Mouse (Mus musculus) ES-Bruce4 (cell line): ENCODE data around the gene Tmem147. TPM values are rescaled to one million over a fixed set of nuclear protein-coding genes. Genes with fewer than 3 reads are reported as not detected.

Source experiments
- H3K27ac ChIP-seq: 2 replicates; pipeline ENCODE4 v1.5.1; 2012; ENCODE audit warnings: low read length, inconsistent platforms; ENCODE audit not compliant: insufficient read depth
- H3K27me3 ChIP-seq: 2 replicates; pipeline ENCODE4 v1.6.1; 2012; ENCODE audit warnings: mild to moderate bottlenecking, low read length, inconsistent platforms; ENCODE audit not compliant: control insufficient read depth, poor library complexity, insufficient read depth, severe bottlenecking
- H3K36me3 ChIP-seq: 2 replicates; pipeline ENCODE4 v1.6.1; 2012; ENCODE audit warnings: inconsistent platforms, mild to moderate bottlenecking, low read length, moderate library complexity; ENCODE audit not compliant: control insufficient read depth, poor library complexity, insufficient read depth, severe bottlenecking
- H3K4me1 ChIP-seq: one replicate; pipeline ENCODE4 v1.8.1; 2011; ENCODE audit warnings: low read length; ENCODE audit not compliant: control insufficient read depth, insufficient read depth
- H3K4me3 ChIP-seq: 2 replicates; pipeline ENCODE4 v1.5.1; 2011; ENCODE audit warnings: low read depth, mild to moderate bottlenecking, low read length
- H3K9ac ChIP-seq: 2 replicates; pipeline ENCODE4 v1.6.1; 2012; ENCODE audit warnings: low read depth, mild to moderate bottlenecking, inconsistent platforms; ENCODE audit not compliant: poor library complexity, severe bottlenecking
- H3K9me3 ChIP-seq: replicated peaks from 2 replicates; pipeline ENCODE4 v1.6.1; 2012; ENCODE audit warnings: mild to moderate bottlenecking, low read length, inconsistent platforms; ENCODE audit not compliant: control insufficient read depth, poor library complexity, insufficient read depth, severe bottlenecking
- CTCF ChIP-seq: IDR thresholded peaks from one replicate; pipeline ENCODE4 v1.8.1; 2011; ENCODE audit warnings: low read depth, low read length
- EP300 ChIP-seq: IDR thresholded peaks from 2 replicates; pipeline ENCODE4 v1.6.1; 2011; ENCODE audit warnings: low read depth, low read length; ENCODE audit not compliant: insufficient read depth
- POLR2A ChIP-seq: IDR thresholded peaks from one replicate; pipeline ENCODE4 v1.8.1; 2011; ENCODE audit warnings: low read length; ENCODE audit not compliant: insufficient read depth
- polyA plus RNA-seq: library from polyadenylated mRNA; stranded (reverse); fragments of >200 nt; gene quantifications from 2 replicates; pipeline ENCODE4 v1.2.4, GENCODE M21; 2011; ENCODE audit warnings: low read depth; ENCODE audit not compliant: missing spikeins, insufficient read depth, insufficient read length

Tmem147 gene
- polyA plus RNA-seq, 1 experiment: 66.7 TPM

GRCm38 (mm10) chr7:30688325-30688724, 41.0 kb downstream of the Tmem147 start:
- H3K4me1 ChIP-seq: no peaks in the 10 kb centered on the region
- H3K27ac ChIP-seq: no peak overlapping the region
- H3K36me3 ChIP-seq: no peaks in the 10 kb centered on the region
- no peaks in the 10 kb centered on the region for H3K9me3 ChIP-seq
- no peak overlapping the region for H3K4me3 ChIP-seq
- no peaks in the 10 kb centered on the region for H3K27me3 ChIP-seq
- no peak overlapping the region for H3K9ac ChIP-seq
- TF ChIP-seq POLR2A: no peak
- no peak for TF ChIP-seq CTCF
- no peak for TF ChIP-seq EP300

- TF ChIP-seq CTCF (no peak), POLR2A (no peak), EP300 (no peak)
- H3K27ac ChIP-seq: no peak overlapping the region
- no peaks in the 10 kb centered on the region for H3K9me3 ChIP-seq
- H3K27me3 ChIP-seq: no peaks in the 10 kb centered on the region; the same call in 1 of the 2 replicates
- no peaks in the 10 kb centered on the region for H3K4me1 ChIP-seq
- H3K4me3 ChIP-seq: no peak overlapping the region
- H3K9ac ChIP-seq: no peak overlapping the region
- no peaks in the 10 kb centered on the region for H3K36me3 ChIP-seq
Measured at GRCm38 (mm10) chr7:30683425-30683824, 45.9 kb downstream of the Tmem147 start.

- no peaks in the 10 kb centered on the region for H3K4me1 ChIP-seq
- TF ChIP-seq EP300: no peak
- TF ChIP-seq POLR2A: no peak
- TF ChIP-seq CTCF: no peak
Measured at GRCm38 (mm10) chr7:30681897-30682296, 47.4 kb downstream of the Tmem147 start.

GRCm38 (mm10) chr7:30678263-30678975, 50.9 kb downstream of the Tmem147 start:
- no peaks in the 10 kb centered on the region for H3K4me1 ChIP-seq
- H3K4me3 ChIP-seq: no peak overlapping the region
- H3K27me3 ChIP-seq: no peaks in the 10 kb centered on the region; the same call in 1 of the 2 replicates
- H3K9ac ChIP-seq: no peak overlapping the region
- TF ChIP-seq EP300 (no peak), CTCF (peak; percentile 9), POLR2A (no peak)
- no peaks in the 10 kb centered on the region for H3K36me3 ChIP-seq
- no peak overlapping the region for H3K27ac ChIP-seq
- no peaks in the 10 kb centered on the region for H3K9me3 ChIP-seq

More at GRCm38 (mm10) chr7:30681897-30682296, 47.4 kb downstream of the Tmem147 start:
- Histone ChIP-seq H3K27me3 (no peaks in the 10 kb centered on the region; the same call in 1 of the 2 replicates), H3K9ac (no peak overlapping the region), H3K27ac (no peak overlapping the region), H3K9me3 (no peaks in the 10 kb centered on the region), H3K36me3 (no peaks in the 10 kb centered on the region), H3K4me3 (no peak overlapping the region)

Other genes with a start within 250 kb of the Tmem147 start
- gene Prodh2, start 235.9 kb downstream of the Tmem147 start, polyA plus RNA-seq: 0.58 TPM in 1 of 2 replicates, not detected in the other
- 6.0 and 6.5 TPM in 2 replicates for gene Arhgap33, start 194.5 kb downstream of the Tmem147 start, polyA plus RNA-seq
- 6.4 and 7.0 TPM in 2 replicates for gene Hspb6, start 177.4 kb downstream of the Tmem147 start, polyA plus RNA-seq
- gene Proser3, start 177.2 kb downstream of the Tmem147 start, polyA plus RNA-seq: 16.8 and 17.3 TPM in 2 replicates
- gene Lin37, start 169.7 kb downstream of the Tmem147 start, polyA plus RNA-seq: 23.3 and 29.3 TPM in 2 replicates
- gene U2af1l4, start 166.2 kb downstream of the Tmem147 start, polyA plus RNA-seq: 50.9 and 73.9 TPM in 2 replicates
- gene Gm49396, start 166.2 kb downstream of the Tmem147 start, polyA plus RNA-seq: 1.8 and 1.9 TPM in 2 replicates
- gene Psenen, start 165.9 kb downstream of the Tmem147 start, polyA plus RNA-seq: 99.8 and 107 TPM in 2 replicates
- 0.72 TPM in 1 of 2 replicates, not detected in the other for gene Igflr1, start 164.1 kb downstream of the Tmem147 start, polyA plus RNA-seq
- 70.2 and 81.4 TPM in 2 replicates for gene Kmt2b, start 140.8 kb downstream of the Tmem147 start, polyA plus RNA-seq
- 20.3 and 22.7 TPM in 2 replicates for gene Zbtb32, start 130.6 kb downstream of the Tmem147 start, polyA plus RNA-seq
- gene Upk1a, start 116.7 kb downstream of the Tmem147 start, polyA plus RNA-seq: 2.5 and 2.8 TPM in 2 replicates
- gene Cox6b1, start 103.4 kb downstream of the Tmem147 start, polyA plus RNA-seq: 540 and 569 TPM in 2 replicates
- 2.8 and 3.3 TPM in 2 replicates for gene Etv2, start 93.7 kb downstream of the Tmem147 start, polyA plus RNA-seq
- 42.3 and 47.0 TPM in 2 replicates for gene Rbm42, start 79.2 kb downstream of the Tmem147 start, polyA plus RNA-seq
- gene Haus5, start 64.5 kb downstream of the Tmem147 start, polyA plus RNA-seq: 16.9 and 17.8 TPM in 2 replicates
- not detected in 2 replicates for gene Pmis2, start 57.9 kb downstream of the Tmem147 start, polyA plus RNA-seq
- gene 2200002J24Rik, start 30.6 kb downstream of the Tmem147 start, polyA plus RNA-seq: not detected in 2 replicates
- 1.4 and 1.6 TPM in 2 replicates for gene Atp4a, start 17.3 kb downstream of the Tmem147 start, polyA plus RNA-seq
- not detected in 2 replicates for gene Gapdhs, start 14.1 kb upstream of the Tmem147 start, polyA plus RNA-seq
- gene Sbsn, start 21.9 kb upstream of the Tmem147 start, polyA plus RNA-seq: 12.4 and 14.6 TPM in 2 replicates
- gene Dmkn, start 34.2 kb upstream of the Tmem147 start, polyA plus RNA-seq: 0.70 and 0.99 TPM in 2 replicates
- 5.0 and 9.1 TPM in 2 replicates for gene Krtdap, start 58.4 kb upstream of the Tmem147 start, polyA plus RNA-seq
- not detected in 2 replicates for gene Ffar2, start 94.2 kb upstream of the Tmem147 start, polyA plus RNA-seq
- gene Ffar3, start 126.6 kb upstream of the Tmem147 start, polyA plus RNA-seq: not detected in 2 replicates
- gene Ffar1, start 132.0 kb upstream of the Tmem147 start, polyA plus RNA-seq: not detected in 2 replicates
- not detected in 2 replicates for gene Cd22, start 150.8 kb upstream of the Tmem147 start, polyA plus RNA-seq
- gene Mag, start 185.3 kb upstream of the Tmem147 start, polyA plus RNA-seq: 0.85 TPM in 1 of 2 replicates, not detected in the other
- not detected in 2 replicates for gene Hamp2, start 195.1 kb upstream of the Tmem147 start, polyA plus RNA-seq
- gene Hamp, start 214.5 kb upstream of the Tmem147 start, polyA plus RNA-seq: not detected in 2 replicates
- 62.7 and 71.4 TPM in 2 replicates for gene Usf2, start 227.3 kb upstream of the Tmem147 start, polyA plus RNA-seq
- 39.1 and 42.9 TPM in 2 replicates for gene Lsr, start 243.9 kb upstream of the Tmem147 start, polyA plus RNA-seq
- 3.4 and 3.5 TPM in 2 replicates for gene Fam187b, start 244.2 kb upstream of the Tmem147 start, polyA plus RNA-seq